Mouse (Mus musculus) right cerebral cortex, adult 18-20 months (tissue): ENCODE results near the gene Mex3d.

Source experiments
- DNase-seq: peaks from one replicate; pipeline ENCODE4 v3.0.0; 2022; ENCODE audit warnings: mixed read lengths

Mex3d gene

GRCm38 (mm10) chr10:80387522-80387959, at the start of gene Mex3d:
Gene Mex3d (minus strand): TSS chr10:80387659.
- DNase-seq: peak; percentile 85

GRCm38 (mm10) chr10:80436276-80436675, 48.8 kb upstream of the Mex3d start:
- no peak for DNase-seq

- no peak for DNase-seq
These were observed 48.3 kb upstream of the Mex3d start for GRCm38 (mm10) chr10:80435764-80436163.

GRCm38 (mm10) chr10:80434823-80435222, 47.4 kb upstream of the Mex3d start:
- no peak for DNase-seq

- DNase-seq: no peak
These were observed 46.8 kb upstream of the Mex3d start for GRCm38 (mm10) chr10:80434233-80434592.

- DNase-seq: peak; percentile 97
These were observed 46.2 kb upstream of the Mex3d start, which contains the start of gene Tcf3 for GRCm38 (mm10) chr10:80433513-80434232. Gene Tcf3 (minus strand): TSS chr10:80433647.

GRCm38 (mm10) chr10:80432936-80433512, 45.6 kb upstream of the Mex3d start:
- no peak for DNase-seq

GRCm38 (mm10) chr10:80432387-80432785, 44.9 kb upstream of the Mex3d start:
- no peak for DNase-seq

- no peak for DNase-seq
These were observed 44.3 kb upstream of the Mex3d start for GRCm38 (mm10) chr10:80431570-80432386.

- DNase-seq: no peak
These were observed 43.0 kb upstream of the Mex3d start for GRCm38 (mm10) chr10:80430375-80430980.

GRCm38 (mm10) chr10:80429800-80430199, 42.3 kb upstream of the Mex3d start:
- DNase-seq: no peak

GRCm38 (mm10) chr10:80425041-80425440, 37.6 kb upstream of the Mex3d start:
- DNase-seq: no peak

GRCm38 (mm10) chr10:80423562-80423961, 36.1 kb upstream of the Mex3d start:
- DNase-seq: no peak

GRCm38 (mm10) chr10:80421651-80422472, 34.4 kb upstream of the Mex3d start:
- no peak for DNase-seq

GRCm38 (mm10) chr10:80421208-80421607, 33.7 kb upstream of the Mex3d start:
- no peak for DNase-seq

GRCm38 (mm10) chr10:80420729-80421128, 33.3 kb upstream of the Mex3d start:
- DNase-seq: no peak

GRCm38 (mm10) chr10:80419419-80419818, 32.0 kb upstream of the Mex3d start:
- DNase-seq: no peak

GRCm38 (mm10) chr10:80418311-80418710, 30.9 kb upstream of the Mex3d start:
- DNase-seq: no peak

- no peak for DNase-seq
These were observed 30.4 kb upstream of the Mex3d start for GRCm38 (mm10) chr10:80417841-80418240.

GRCm38 (mm10) chr10:80417371-80417770, 29.9 kb upstream of the Mex3d start:
- DNase-seq: no peak

GRCm38 (mm10) chr10:80415566-80415965, 28.1 kb upstream of the Mex3d start:
- DNase-seq: no peak
